Mouse (Mus musculus) intestine, embryonic 14.5 days (tissue): Measurements from ENCODE around the gene B4galt5. TPM values are rescaled to one million over a fixed set of nuclear protein-coding genes. Genes with fewer than 3 reads are reported as not detected.

Experiments
- ATAC-seq: fragments of 200-750 bp; cut with Nextera tagmentation; replicated peaks from 2 replicates; pipeline ENCODE4 v1.8.0; 2017; ENCODE audit warnings: low read depth, moderate number of reproducible peaks, moderate TSS enrichment, moderate library complexity; ENCODE audit not compliant: low FRiP score, low TSS enrichment
- DNase-seq: peaks from one replicate; pipeline ENCODE4 v3.0.0-alpha.2; 2018; ENCODE audit warnings: low spot score
- H3K27ac ChIP-seq: fragments of 300-500 bp; sonication (generic); 2 replicates; pipeline ENCODE4 v1.5.1; 2014; ENCODE audit warnings: low read depth, mild to moderate bottlenecking, control low read depth
- H3K27me3 ChIP-seq: fragments of 300-500 bp; sonication (generic); replicated peaks from 2 replicates; pipeline ENCODE4 v1.6.1; 2014; ENCODE audit warnings: low read length, control low read depth; ENCODE audit not compliant: control insufficient read depth, insufficient read depth
- H3K36me3 ChIP-seq: fragments of 300-500 bp; sonication (generic); 2 replicates; pipeline ENCODE4 v1.6.1; 2014; ENCODE audit warnings: low read length, control low read depth; ENCODE audit not compliant: control insufficient read depth, insufficient read depth
- H3K4me1 ChIP-seq: fragments of 300-500 bp; sonication (generic); replicated peaks from 2 replicates; pipeline ENCODE4 v1.6.1; 2014; ENCODE audit warnings: low read length, control low read depth, mixed read lengths; ENCODE audit not compliant: control insufficient read depth, insufficient read depth
- H3K4me2 ChIP-seq: fragments of 300-500 bp; sonication (generic); 2 replicates; pipeline ENCODE4 v1.6.1; 2014; ENCODE audit warnings: low read length
- H3K4me3 ChIP-seq: fragments of 300-500 bp; sonication (generic); 2 replicates; pipeline ENCODE4 v1.5.1; 2014; ENCODE audit warnings: low read depth, low read length, control low read depth, mixed read lengths
- H3K9ac ChIP-seq: fragments of 300-500 bp; sonication (generic); 2 replicates; pipeline ENCODE4 v1.6.1; 2014; ENCODE audit warnings: mild to moderate bottlenecking, low read length
- H3K9me3 ChIP-seq: fragments of 300-500 bp; sonication (generic); 2 replicates; pipeline ENCODE4 v1.6.1; 2016; ENCODE audit warnings: low read length, control low read depth; ENCODE audit not compliant: control insufficient read depth
- WGBS: fragments of 180-500 bp; shearing (Covaris S2); extraction: QIAGEN DNeasy Blood & Tissue Kit; methylation state at CpG from one replicate; pipeline ENCODE4 v1.1.7; 2014; 5-methylcytosine and 5-hydroxymethylcytosine counted together
- polyA plus RNA-seq: library from polyadenylated mRNA; unstranded; fragments of >200 nt; fragmentation: Nextera tagmentation; extraction: Ambion mirVana; gene quantifications from 2 replicates; pipeline ENCODE4 v1.2.1, GENCODE M21; 2014

Gene B4galt5
- polyA plus RNA-seq, 1 experiment from 2014 or later = 10.6 TPM

- no peaks in the 10 kb centered on the region for H3K36me3 ChIP-seq
- H3K27me3 ChIP-seq = 0 out of 2 replicates have a peak, but pooled peaks cover 3% of the 10 kb centered on the region
- no peaks in the 10 kb centered on the region for H3K9me3 ChIP-seq
- H3K4me3 ChIP-seq = no peak overlapping the region
- H3K9ac ChIP-seq = no peak overlapping the region
- ATAC-seq (no peak), DNase-seq (no peak)
- no peak overlapping the region for H3K4me2 ChIP-seq
- H3K27ac ChIP-seq = no peak overlapping the region
- H3K4me1 ChIP-seq = peaks cover 8% of the 10 kb centered on the region
- 53% methylated on average over 6 of the region's 6 CpGs for WGBS
These were observed 3.5 kb upstream of the B4galt5 start for GRCm38 (mm10) chr2:167352496-167352895.

- ATAC-seq = no peak
- H3K36me3 ChIP-seq = no peaks in the 10 kb centered on the region
These were observed 2.5 kb upstream of the B4galt5 start for GRCm38 (mm10) chr2:167351371-167351951.

GRCm38 (mm10) chr2:167350126-167350650, 1.2 kb upstream of the B4galt5 start:
- H3K4me3 ChIP-seq = no peak overlapping the region
- H3K4me1 ChIP-seq = peaks cover 14% of the 10 kb centered on the region
- WGBS = 57% methylated on average over 8 of the region's 8 CpGs
- H3K9me3 ChIP-seq = no peaks in the 10 kb centered on the region
- H3K36me3 ChIP-seq = no peaks in the 10 kb centered on the region
- ATAC-seq (no peak), DNase-seq (no peak)
- H3K27me3 ChIP-seq = 0 out of 2 replicates have a peak, but pooled peaks cover 3% of the 10 kb centered on the region
- H3K4me2 ChIP-seq = peak overlapping the region; percentile 90; the same call in 1 of the 2 replicates
- no peak overlapping the region for H3K27ac ChIP-seq
- no peak overlapping the region for H3K9ac ChIP-seq

More at GRCm38 (mm10) chr2:167351371-167351951, 2.5 kb upstream of the B4galt5 start:
- H3K27me3 ChIP-seq = 0 out of 2 replicates have a peak, but pooled peaks cover 3% of the 10 kb centered on the region
- 35% methylated on average over 9 of the region's 9 CpGs for WGBS
- no peak overlapping the region for H3K9ac ChIP-seq
- no peak overlapping the region for H3K27ac ChIP-seq
- no peak overlapping the region for H3K4me2 ChIP-seq
- H3K4me3 ChIP-seq = no peak overlapping the region
- peaks cover 10% of the 10 kb centered on the region for H3K4me1 ChIP-seq
- no peaks in the 10 kb centered on the region for H3K9me3 ChIP-seq
- DNase-seq = no peak

GRCm38 (mm10) chr2:167349283-167349936, 427 bp upstream of the B4galt5 start:
- H3K4me2 ChIP-seq = peak overlapping the region; percentile 90
- peak overlapping the region; percentile 88; the same call in 1 of the 2 replicates for H3K9ac ChIP-seq
- ATAC-seq (peak; percentile 96), DNase-seq (peak; percentile 98)
- H3K9me3 ChIP-seq = no peaks in the 10 kb centered on the region
- H3K27ac ChIP-seq = no peak overlapping the region
- H3K27me3 ChIP-seq = 0 out of 2 replicates have a peak, but pooled peaks cover 3% of the 10 kb centered on the region
- no peaks in the 10 kb centered on the region for H3K36me3 ChIP-seq
- peak overlapping the region; percentile 83 for H3K4me3 ChIP-seq
- H3K4me1 ChIP-seq = peaks cover 15% of the 10 kb centered on the region
- WGBS = 1% methylated on average over 50 of the region's 50 CpGs

- peak overlapping the region; percentile 90 for H3K4me2 ChIP-seq
- DNase-seq (peak; percentile 66), ATAC-seq (no peak)
- 8% methylated on average over 11 of the region's 11 CpGs for WGBS
- peaks cover 23% of the 10 kb centered on the region for H3K4me1 ChIP-seq
- no peak overlapping the region for H3K27ac ChIP-seq
- H3K9ac ChIP-seq = peak overlapping the region; percentile 88
- no peaks in the 10 kb centered on the region for H3K9me3 ChIP-seq
- 0 out of 2 replicates have a peak, but pooled peaks cover 3% of the 10 kb centered on the region for H3K27me3 ChIP-seq
- no peaks in the 10 kb centered on the region for H3K36me3 ChIP-seq
- H3K4me3 ChIP-seq = peak overlapping the region; percentile 83
These were observed 1.0 kb downstream of the B4galt5 start for GRCm38 (mm10) chr2:167347991-167348375.

- WGBS = 71% methylated on average over 4 of the region's 4 CpGs
- peak overlapping the region; percentile 83 for H3K4me3 ChIP-seq
- no peaks in the 10 kb centered on the region for H3K36me3 ChIP-seq
- no peak for ATAC-seq
- H3K4me2 ChIP-seq = peak overlapping the region; percentile 90
- peaks cover 23% of the 10 kb centered on the region for H3K4me1 ChIP-seq
- 0 out of 2 replicates have a peak, but pooled peaks cover 3% of the 10 kb centered on the region for H3K27me3 ChIP-seq
- DNase-seq = no peak
- H3K27ac ChIP-seq = no peak overlapping the region
- no peaks in the 10 kb centered on the region for H3K9me3 ChIP-seq
- no peak overlapping the region for H3K9ac ChIP-seq
These were observed 1.6 kb downstream of the B4galt5 start for GRCm38 (mm10) chr2:167347361-167347760.

- H3K27ac ChIP-seq = peak overlapping the region; percentile 24
- no peaks in the 10 kb centered on the region for H3K36me3 ChIP-seq
- H3K9me3 ChIP-seq = no peaks in the 10 kb centered on the region
- 32% methylated on average over 7 of the region's 7 CpGs for WGBS
- H3K27me3 ChIP-seq = no peaks in the 10 kb centered on the region
- H3K4me2 ChIP-seq = no peak overlapping the region
- H3K4me1 ChIP-seq = peaks cover 23% of the 10 kb centered on the region
- H3K9ac ChIP-seq = no peak overlapping the region
- H3K4me3 ChIP-seq = no peak overlapping the region
- ATAC-seq = peak; percentile 2; the same call in 1 of the 2 replicates
- DNase-seq = no peak
These were observed 3.3 kb downstream of the B4galt5 start for GRCm38 (mm10) chr2:167345508-167346164.

GRCm38 (mm10) chr2:167344871-167345507, 4.0 kb downstream of the B4galt5 start:
- no peak for ATAC-seq
- 24% methylated on average over 5 of the region's 5 CpGs for WGBS
- no peaks in the 10 kb centered on the region for H3K9me3 ChIP-seq
- peaks cover 23% of the 10 kb centered on the region for H3K4me1 ChIP-seq
- no peak overlapping the region for H3K4me2 ChIP-seq
- no peak overlapping the region for H3K4me3 ChIP-seq
- no peaks in the 10 kb centered on the region for H3K27me3 ChIP-seq
- no peak overlapping the region for H3K9ac ChIP-seq
- no peaks in the 10 kb centered on the region for H3K36me3 ChIP-seq
- peak overlapping the region; percentile 24 for H3K27ac ChIP-seq
- DNase-seq = no peak
